Comparison of ENCODE assay signal across 8 mouse cellular contexts in the genomic region with DNA sequence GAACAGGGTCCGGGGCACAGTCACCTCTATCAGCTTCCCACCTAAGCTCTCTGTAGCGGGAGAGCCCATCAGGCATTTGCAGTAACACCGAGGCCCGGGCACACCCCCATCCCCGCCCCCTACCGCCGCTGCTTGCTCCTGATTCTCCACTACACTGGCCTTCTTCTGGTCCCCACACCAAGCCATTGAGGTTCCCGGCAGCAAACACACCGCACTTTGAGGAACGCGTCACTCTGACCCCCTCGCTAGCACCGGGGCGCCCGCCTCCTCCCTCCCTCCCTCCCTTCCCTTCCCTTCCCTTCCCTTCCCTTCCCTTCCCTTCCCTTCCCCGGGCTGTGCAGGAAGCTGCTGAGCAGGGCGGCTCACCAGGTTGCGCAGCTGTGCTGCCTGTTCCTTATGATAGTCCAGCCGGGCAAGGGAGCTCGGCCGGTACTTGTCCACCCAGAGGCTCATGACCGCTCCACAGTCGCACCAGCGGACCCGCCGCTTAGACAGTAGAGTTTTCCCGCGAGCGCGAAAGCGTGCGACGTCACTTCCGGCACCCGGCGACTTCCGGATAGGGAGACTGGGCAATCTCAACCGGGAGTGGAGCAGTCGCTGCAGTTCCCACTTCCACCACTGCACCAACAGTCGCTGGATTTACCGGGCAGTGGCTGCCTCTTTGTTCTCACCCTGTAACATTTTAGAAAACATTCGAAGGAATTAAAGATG. TPM values are rescaled to one million over a fixed set of nuclear protein-coding genes. Genes with fewer than 3 reads are reported as not detected.
A peak's percentile ranks its signal among the peaks of the same experiment; 100 is the strongest.
DNase-seq lines count a peak whose midpoint lies in the region; ATAC-seq lines count a peak whose summit lies in the region.

A gene (minus strand): TSS at position 543 of the 711 bp plus-strand sequence.

- H3K36me3 ChIP-seq in heart, embryonic 13.5 days: peaks cover 38% of the 10 kb centered on the region
- peaks cover 41% of the 10 kb centered on the region for H3K36me3 ChIP-seq in liver, embryonic 12.5 days
- H3K36me3 ChIP-seq in stomach, embryonic 15.5 days: peaks cover 13% of the 10 kb centered on the region; the same call in 1 of the 2 replicates

- peak; percentile 89 for ATAC-seq in heart, embryonic 13.5 days (ENCODE audit: extremely low read depth, insufficient number of reproducible peaks, low FRiP score, low TSS enrichment)
- peak; percentile 98 for ATAC-seq in liver, embryonic 12.5 days
- ATAC-seq in stomach, embryonic 15.5 days (ENCODE audit: insufficient read depth, low FRiP score, low read depth): peak; percentile 98

- 0 out of 2 replicates have a peak within 1 kb of the TSS, but pooled peaks have one; percentile 41 for H3K27ac ChIP-seq in brown adipose tissue, adult 24 weeks (replicated peaks; ENCODE audit: low read depth, low read length)
- H3K27ac ChIP-seq in heart, embryonic 13.5 days (replicated peaks): peak within 1 kb of the TSS; percentile 88
- peak within 1 kb of the TSS; percentile 77 for H3K27ac ChIP-seq in liver, embryonic 12.5 days
- H3K27ac ChIP-seq in stomach, embryonic 15.5 days: peak within 1 kb of the TSS; percentile 85

- no peaks in the 10 kb centered on the region for H3K27me3 ChIP-seq in heart, embryonic 13.5 days (replicated peaks)
- no peaks in the 10 kb centered on the region for H3K27me3 ChIP-seq in liver, embryonic 12.5 days (replicated peaks)
- no peaks in the 10 kb centered on the region for H3K27me3 ChIP-seq in stomach, embryonic 15.5 days (replicated peaks)

- H3K4me3 ChIP-seq in brown adipose tissue, adult 24 weeks (ENCODE audit: insufficient read depth, low read depth, low read length): peak within 1 kb of the TSS; percentile 82
- H3K4me3 ChIP-seq in heart, embryonic 13.5 days: peak within 1 kb of the TSS; percentile 76
- H3K4me3 ChIP-seq in liver, embryonic 12.5 days: peak within 1 kb of the TSS; percentile 82
- H3K4me3 ChIP-seq in stomach, embryonic 15.5 days (replicated peaks): peak within 1 kb of the TSS; percentile 70

- no peaks in the 10 kb centered on the region for H3K4me1 ChIP-seq in brown adipose tissue, adult 24 weeks (ENCODE audit: control insufficient read depth, insufficient read depth, insufficient read length, low read length)
- peaks cover 9% of the 10 kb centered on the region for H3K4me1 ChIP-seq in heart, embryonic 13.5 days
- peaks cover 13% of the 10 kb centered on the region for H3K4me1 ChIP-seq in liver, embryonic 12.5 days
- 0 out of 2 replicates have a peak, but pooled peaks cover 3% of the 10 kb centered on the region for H3K4me1 ChIP-seq in stomach, embryonic 15.5 days

- peak within 1 kb of the TSS; percentile 89 for H3K9ac ChIP-seq in heart, embryonic 13.5 days
- peak within 1 kb of the TSS; percentile 86 for H3K9ac ChIP-seq in liver, embryonic 12.5 days
- peak within 1 kb of the TSS; percentile 61 for H3K9ac ChIP-seq in stomach, embryonic 15.5 days

- WGBS in heart, embryonic 13.5 days: under 1% methylated on average over 38 of the region's 42 CpGs
- WGBS in liver, embryonic 12.5 days (ENCODE audit: insufficient replicate concordance): under 1% methylated on average over 39 of the region's 42 CpGs
- WGBS in stomach, embryonic 15.5 days: under 1% methylated on average over 39 of the region's 42 CpGs

- H3K4me2 ChIP-seq in heart, embryonic 13.5 days: peak within 1 kb of the TSS; percentile 81
- H3K4me2 ChIP-seq in liver, embryonic 12.5 days: peak within 1 kb of the TSS; percentile 82
- H3K4me2 ChIP-seq in stomach, embryonic 15.5 days: peak within 1 kb of the TSS; percentile 62

- DNase-seq in CD4-positive, CD25-positive, alpha-beta regulatory T cell, adult 2 months (ENCODE audit: low read depth, low spot score): peak; percentile 97
- DNase-seq in fat pad, adult 2 months (ENCODE audit: extremely low read depth, low read depth, low spot score): peak; percentile 36
- peak; percentile 98 for DNase-seq in kidney, postnatal 10 days
- peak; percentile 92 for DNase-seq in natural killer cell, adult 2 months (ENCODE audit: low spot score in 2 of 2)

- H3K9me3 ChIP-seq in heart, embryonic 13.5 days: no peaks in the 10 kb centered on the region
- no peaks in the 10 kb centered on the region for H3K9me3 ChIP-seq in liver, embryonic 12.5 days (replicated peaks)
- no peaks in the 10 kb centered on the region for H3K9me3 ChIP-seq in stomach, embryonic 15.5 days

RNA-seq across cellular contexts. Expression of the gene that starts here (rescaled TPM):
- 6.9 and 9.9 TPM in 2 replicates for polyA plus RNA-seq in brown adipose tissue, adult 24 weeks (2012; ENCODE audit: insufficient read depth, insufficient read length, missing spikeins)
- 52.1 and 57.1 TPM in 2 replicates for polyA plus RNA-seq in heart, embryonic 13.5 days (2015; fragmentation: Nextera tagmentation; extraction: Ambion mirVana)
- 66.0 and 70.7 TPM in 2 replicates for polyA plus RNA-seq in liver, embryonic 12.5 days (2016; fragmentation: Nextera tagmentation; extraction: Ambion mirVana)
- 73.5 and 80.7 TPM in 2 replicates for polyA plus RNA-seq in stomach, embryonic 15.5 days (2015; fragmentation: Nextera tagmentation; extraction: Ambion mirVana)

Comparison
In these comparisons a context has a peak if more than half of its experiments do, and no peak if none do; other contexts are left out.
1. Peak in every context shown above with its lines: DNase-seq, ATAC-seq, H3K4me3 ChIP-seq and H3K27ac ChIP-seq.
2. DNase-seq: peak in every context shown above with its lines; median percentile 98 in kidney, postnatal 10 days; 97 in CD4-positive, CD25-positive, alpha-beta regulatory T cell, adult 2 months; 92 in natural killer cell, adult 2 months; 36 in fat pad, adult 2 months.